In the genomic region with DNA sequence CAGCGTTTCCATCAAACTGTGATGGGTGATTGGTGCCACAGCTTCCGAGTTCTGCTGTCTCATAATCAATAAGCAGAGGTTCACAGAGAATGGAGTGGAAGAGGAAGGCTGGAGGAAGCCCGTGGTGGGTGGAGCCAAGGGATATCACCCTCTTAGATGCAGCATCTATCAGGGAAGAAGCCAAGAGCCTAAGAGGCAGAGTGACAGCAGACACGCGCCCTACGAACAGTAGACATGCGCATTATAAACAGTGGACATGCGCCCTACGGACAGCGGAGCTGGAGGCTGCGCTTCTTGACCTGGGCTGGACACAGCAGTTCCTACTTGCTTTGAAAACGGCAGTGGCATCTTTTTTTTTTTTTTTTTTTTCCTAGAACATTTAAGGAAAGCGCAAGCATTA, we compare ENCODE assay signal across 25 mouse cellular contexts. TPM values are rescaled to one million over a fixed set of nuclear protein-coding genes. Genes with fewer than 3 reads are reported as not detected.
"Had no signal": no experiment of that assay in that cellular context is flagged by ENCODE, and none has a peak within 500 bp of the region (broad histone marks: within the 10 kb centered on the region; RNA-seq: fewer than 3 reads in every experiment).

No protein-coding gene starts in this region.

- H3K36me3 ChIP-seq: heart, embryonic 10.5 days; heart, embryonic 12.5 days; hindbrain, embryonic 10.5 days; hindbrain, embryonic 12.5 days; hindbrain, embryonic 15.5 days; intestine, embryonic 15.5 days; limb, embryonic 10.5 days; limb, embryonic 12.5 days had no signal

- H3K9me3 ChIP-seq: heart, embryonic 10.5 days; heart, embryonic 12.5 days; hindbrain, embryonic 10.5 days; hindbrain, embryonic 12.5 days; hindbrain, embryonic 15.5 days; intestine, embryonic 15.5 days; limb, embryonic 10.5 days; limb, embryonic 12.5 days had no signal

- H3K27ac ChIP-seq: gastrocnemius, adult 2 months; heart, embryonic 10.5 days; hindbrain, embryonic 10.5 days; hindbrain, embryonic 12.5 days; hindbrain, embryonic 15.5 days; intestine, embryonic 15.5 days; left cerebral cortex, adult 2 months; limb, embryonic 10.5 days; limb, embryonic 12.5 days had no signal

- DNase-seq: gastrocnemius, adult 2 months; gastrocnemius, postnatal 10 days; gastrocnemius, postnatal 25 days; heart, adult 18-20 months; heart, postnatal 10 days; heart, postnatal 4 days; kidney, adult 18-20 months; kidney, adult 8-10 months; kidney, postnatal 10 days; kidney, postnatal 25 days; kidney, postnatal 4 days had no signal

- ATAC-seq: forebrain, embryonic 16.5 days; inflammation-experienced regulatory T-cells, adult 6 months; intestine, embryonic 15.5 days; intestine, postnatal 0 days had no signal

- H3K4me2 ChIP-seq: heart, embryonic 12.5 days; hindbrain, embryonic 12.5 days; hindbrain, embryonic 15.5 days; intestine, embryonic 15.5 days; limb, embryonic 12.5 days had no signal

- H3K4me1 ChIP-seq: hindbrain, embryonic 12.5 days; limb, embryonic 12.5 days had no signal

- H3K27me3 ChIP-seq: heart, embryonic 12.5 days; hindbrain, embryonic 12.5 days; hindbrain, embryonic 15.5 days; intestine, embryonic 15.5 days; limb, embryonic 12.5 days had no signal

- H3K4me3 ChIP-seq: gastrocnemius, adult 2 months; heart, embryonic 10.5 days; heart, embryonic 12.5 days; hindbrain, embryonic 10.5 days; hindbrain, embryonic 12.5 days; hindbrain, embryonic 15.5 days; intestine, embryonic 15.5 days; layer of hippocampus, adult 2 months; left cerebral cortex, adult 2 months; limb, embryonic 10.5 days; limb, embryonic 12.5 days had no signal

- H3K9ac ChIP-seq: heart, embryonic 12.5 days; hindbrain, embryonic 12.5 days; hindbrain, embryonic 15.5 days; intestine, embryonic 15.5 days; limb, embryonic 12.5 days had no signal

RNA-seq across cellular contexts. Expression of a gene that starts 53.2 kb away (rescaled TPM):
- total RNA-seq: granulocyte monocyte progenitor cell, adult 5-6 weeks had no signal
- polyA plus RNA-seq: inflammation-experienced regulatory T-cells, adult 6 months had no signal
